19 mouse cellular contexts compared by ENCODE assay signal in genomic region chr3:144264554-144264953, GRCm38 (mm10). TPM values are rescaled to one million over a fixed set of nuclear protein-coding genes. Genes with fewer than 3 reads are reported as not detected.
A peak's percentile ranks its signal among the peaks of the same experiment; 100 is the strongest.
DNase-seq lines count a peak whose midpoint lies in the region; ATAC-seq and TF ChIP-seq lines count a peak whose summit lies in the region.
"Had no signal": no experiment of that assay in that cellular context is flagged by ENCODE, and none has a peak within 500 bp of the region (broad histone marks: within the 10 kb centered on the region; RNA-seq: fewer than 3 reads in every experiment).

No protein-coding gene starts in this region.

- H3K4me3 ChIP-seq in liver, postnatal 0 days (ENCODE audit: low read depth, low read length) = no peak overlapping the region
- H3K4me3 ChIP-seq in liver, embryonic 11.5 days (ENCODE audit: low read depth, low read length) = no peak overlapping the region
- H3K4me3 ChIP-seq in brown adipose tissue, adult 24 weeks (ENCODE audit: insufficient read depth, low read depth, low read length) = no peak overlapping the region
- no peak overlapping the region for H3K4me3 ChIP-seq in lung, embryonic 16.5 days (ENCODE audit: low read length)
- H3K4me3 ChIP-seq: heart, embryonic 12.5 days; left cerebral cortex, adult 2 months; limb, embryonic 13.5 days had no signal

- WGBS in liver, postnatal 0 days (ENCODE audit: insufficient replicate concordance) = 41% methylated on average over 3 of the region's 3 CpGs
- WGBS in liver, embryonic 11.5 days = 63% methylated on average over 3 of the region's 3 CpGs
- 31% methylated on average over 3 of the region's 3 CpGs for WGBS in lung, embryonic 16.5 days

- H3K36me3 ChIP-seq in liver, postnatal 0 days (replicated peaks; ENCODE audit: insufficient read depth, low read length) = no peaks in the 10 kb centered on the region
- H3K36me3 ChIP-seq in liver, embryonic 11.5 days (ENCODE audit: control insufficient read depth, insufficient read depth, low read length) = no peaks in the 10 kb centered on the region
- no peaks in the 10 kb centered on the region for H3K36me3 ChIP-seq in lung, embryonic 16.5 days (ENCODE audit: control insufficient read depth, insufficient read depth, low read length)
- H3K36me3 ChIP-seq: G1E; heart, embryonic 12.5 days; limb, embryonic 13.5 days had no signal

- ATAC-seq in liver, postnatal 0 days = peak; percentile 75
- no peak for ATAC-seq in liver, embryonic 11.5 days (replicated peaks; ENCODE audit: low FRiP score)
- ATAC-seq in lung, embryonic 16.5 days (ENCODE audit: low read depth) = peak; percentile 77
- ATAC-seq in megakaryocyte-erythroid progenitor cell, adult 5-6 weeks (replicated peaks; ENCODE audit: low FRiP score, low TSS enrichment, poor library complexity, severe bottlenecking) = no peak
- ATAC-seq: forebrain, embryonic 14.5 days had no signal

- TF ChIP-seq CTCF in liver, postnatal 0 days (IDR thresholded peaks at IDR 0.05; ENCODE audit: low read depth) = no peak

- no peak overlapping the region for H3K9ac ChIP-seq in liver, postnatal 0 days (replicated peaks)
- H3K9ac ChIP-seq in liver, embryonic 11.5 days (ENCODE audit: low read depth, low read length) = no peak overlapping the region
- no peak overlapping the region for H3K9ac ChIP-seq in lung, embryonic 16.5 days (ENCODE audit: low read length)
- H3K9ac ChIP-seq: heart, embryonic 12.5 days; hindbrain, embryonic 14.5 days; limb, embryonic 13.5 days had no signal

- peak; percentile 50 for TF ChIP-seq EP300 in liver, postnatal 0 days (IDR thresholded peaks at IDR 0.05; ENCODE audit: low read depth)

- H3K27ac ChIP-seq in liver, postnatal 0 days (ENCODE audit: low read depth) = no peak overlapping the region
- H3K27ac ChIP-seq in liver, embryonic 11.5 days (ENCODE audit: low read depth, low read length) = no peak overlapping the region
- H3K27ac ChIP-seq in brown adipose tissue, adult 24 weeks (replicated peaks; ENCODE audit: low read depth, low read length) = peak overlapping the region; percentile 54
- H3K27ac ChIP-seq in lung, embryonic 16.5 days (ENCODE audit: low read length) = no peak overlapping the region
- H3K27ac ChIP-seq: hindbrain, embryonic 14.5 days; kidney, postnatal 0 days; left cerebral cortex, adult 2 months; limb, embryonic 13.5 days had no signal

- peaks cover 5% of the 10 kb centered on the region for H3K4me1 ChIP-seq in liver, postnatal 0 days (ENCODE audit: insufficient read depth)
- H3K4me1 ChIP-seq in liver, embryonic 11.5 days (replicated peaks; ENCODE audit: control insufficient read depth, insufficient read depth, low read length) = no peaks in the 10 kb centered on the region
- H3K4me1 ChIP-seq in brown adipose tissue, adult 24 weeks (ENCODE audit: control insufficient read depth, insufficient read depth, insufficient read length, low read length) = peaks cover 16% of the 10 kb centered on the region
- peaks cover 3% of the 10 kb centered on the region; the same call in 1 of the 2 replicates for H3K4me1 ChIP-seq in lung, embryonic 16.5 days (replicated peaks; ENCODE audit: control insufficient read depth, insufficient read depth, low read length)
- H3K4me1 ChIP-seq: heart, embryonic 12.5 days; limb, embryonic 13.5 days had no signal

- H3K27me3 ChIP-seq in liver, postnatal 0 days (ENCODE audit: insufficient read depth, low read length) = no peaks in the 10 kb centered on the region
- no peaks in the 10 kb centered on the region for H3K27me3 ChIP-seq in liver, embryonic 11.5 days (replicated peaks; ENCODE audit: control insufficient read depth, insufficient read depth, low read length)
- H3K27me3 ChIP-seq in lung, embryonic 16.5 days (ENCODE audit: control insufficient read depth, insufficient read depth, low read depth, low read length) = no peaks in the 10 kb centered on the region
- H3K27me3 ChIP-seq: heart, embryonic 12.5 days; limb, embryonic 13.5 days had no signal

- H3K9me3 ChIP-seq in liver, postnatal 0 days (ENCODE audit: low read length) = no peaks in the 10 kb centered on the region
- no peaks in the 10 kb centered on the region for H3K9me3 ChIP-seq in liver, embryonic 11.5 days (ENCODE audit: control insufficient read depth, low read length)
- H3K9me3 ChIP-seq in lung, embryonic 16.5 days (ENCODE audit: control insufficient read depth, low read length) = no peaks in the 10 kb centered on the region
- H3K9me3 ChIP-seq: G1E; heart, embryonic 12.5 days; limb, embryonic 13.5 days had no signal

- H3K4me2 ChIP-seq in liver, postnatal 0 days (ENCODE audit: low read depth, low read length) = no peak overlapping the region
- H3K4me2 ChIP-seq in liver, embryonic 11.5 days = no peak overlapping the region
- H3K4me2 ChIP-seq in lung, embryonic 16.5 days (ENCODE audit: low read depth, low read length) = no peak overlapping the region
- H3K4me2 ChIP-seq: heart, embryonic 12.5 days; hindbrain, embryonic 14.5 days; limb, embryonic 13.5 days had no signal

- peak; percentile 18 for DNase-seq in liver, postnatal 0 days
- DNase-seq in liver, embryonic 11.5 days (ENCODE audit: low spot score) = no peak
- no peak for DNase-seq in frontal cortex, postnatal 25 days (ENCODE audit: low spot score in 2 of 2)
- DNase-seq in cerebellum, adult 18-20 months = no peak
- DNase-seq: cerebellum, adult 11-12 months; cerebellum, postnatal 36 days; gastrocnemius, postnatal 36 days; kidney, adult 11 months; midbrain, embryonic 14.5 days had no signal

RNA-seq across cellular contexts. Expression of gene Lmo4, which starts 59.5 kb away (rescaled TPM):
- polyA plus RNA-seq in liver, postnatal 0 days (2015; fragmentation: Nextera tagmentation; extraction: Ambion mirVana) = 17.4 and 19.1 TPM in 2 replicates
- 38.4 and 43.4 TPM in 2 replicates for polyA plus RNA-seq in liver, embryonic 11.5 days (2014; fragmentation: Nextera tagmentation; extraction: Ambion mirVana)
- 56.3 and 75.0 TPM in 2 replicates for polyA plus RNA-seq in brown adipose tissue, adult 24 weeks (2012; ENCODE audit: insufficient read depth, insufficient read length, missing spikeins)
- polyA plus RNA-seq in lung, embryonic 16.5 days (2015; fragmentation: Nextera tagmentation; extraction: Ambion mirVana) = 72.5 and 73.3 TPM in 2 replicates
- total RNA-seq in megakaryocyte-erythroid progenitor cell, adult 5-6 weeks (2014; fragmentation: Nextera tagmentation) = 23.9 and 27.0 TPM in 2 replicates
- total RNA-seq in megakaryocyte-erythroid progenitor cell, adult 5-6 weeks (2017) = 18.7 and 18.9 TPM in 2 replicates

Comparison
In these comparisons a context has a peak if more than half of its experiments do, and no peak if none do; other contexts are left out.
1. ATAC-seq: peak in liver, postnatal 0 days (single experiment) and lung, embryonic 16.5 days (single experiment); none in liver, embryonic 11.5 days (single experiment) and megakaryocyte-erythroid progenitor cell, adult 5-6 weeks (single experiment).